Mouse (Mus musculus): ENCODE results near the gene Trp73. TPM values are rescaled to one million over a fixed set of nuclear protein-coding genes. Genes with fewer than 3 reads are reported as not detected.
A peak's percentile ranks its signal among the peaks of the same experiment; 100 is the strongest.

The Trp73 gene
- polyA plus RNA-seq, 1 experiment from 2014 or later, result 5.7 TPM

DNA sequence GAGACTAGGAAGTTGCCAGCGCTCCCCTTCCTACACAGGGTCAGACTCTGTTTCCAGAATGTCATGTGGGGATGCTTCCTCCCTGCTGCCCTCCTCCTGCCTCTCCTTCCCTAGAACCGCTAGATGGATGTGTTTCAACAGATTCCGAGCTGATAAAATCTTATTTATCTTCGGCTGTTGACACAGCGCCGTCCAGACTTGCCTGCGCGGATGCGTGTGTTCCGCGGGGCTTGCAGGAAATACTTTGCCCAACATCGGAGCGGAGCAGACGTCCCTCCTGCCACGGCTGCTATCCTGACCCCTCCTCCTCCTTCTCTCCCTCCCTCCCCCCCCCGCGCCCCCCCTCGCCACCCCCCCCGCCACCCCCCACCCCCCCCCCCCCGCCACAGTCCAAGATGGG lies 68.5 kb downstream of the Trp73 start:
- Histone ChIP-seq H3K4me2 (ENCODE audit: low read length) (peak overlapping the region; percentile 12), H3K27ac (ENCODE audit: low read length) (no peak overlapping the region), H3K4me1 (replicated peaks; ENCODE audit: control insufficient read depth, insufficient read depth, low read length) (peaks cover 5% of the 10 kb centered on the region), H3K36me3 (ENCODE audit: control insufficient read depth, insufficient read depth) (no peaks in the 10 kb centered on the region), H3K4me3 (replicated peaks; ENCODE audit: low read length) (no peak overlapping the region; the same call in 1 of the 2 replicates), H3K9me3 (ENCODE audit: control insufficient read depth, low read length) (no peaks in the 10 kb centered on the region), H3K27me3 (replicated peaks; ENCODE audit: control insufficient read depth, insufficient read depth, low read length) (peaks cover 20% of the 10 kb centered on the region), H3K9ac (replicated peaks; ENCODE audit: low read depth, low read length) (no peak overlapping the region)
- 1% methylated on average over 15 of the region's 20 CpGs for WGBS
- ATAC-seq, result no peak

DNA sequence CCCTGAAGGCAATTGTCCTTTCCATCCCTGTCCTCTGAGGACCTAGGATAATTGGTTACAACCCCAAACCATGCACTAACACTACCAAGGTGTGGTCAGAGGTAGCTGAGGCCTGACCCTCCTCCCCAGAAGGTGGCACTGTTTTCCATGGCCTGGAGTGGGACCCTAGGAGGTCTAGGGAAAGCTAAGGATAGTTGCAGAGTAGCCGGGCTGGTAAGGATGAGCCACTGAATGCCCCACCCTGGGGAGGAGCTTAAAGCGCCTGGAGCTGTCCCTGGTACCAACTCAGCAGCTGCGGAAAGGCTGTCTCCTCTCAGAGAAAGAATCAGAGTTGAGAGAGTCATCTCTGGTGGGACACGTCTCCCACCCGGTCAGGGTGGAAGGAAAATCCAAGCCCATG lies 69.1 kb downstream of the Trp73 start:
- Histone ChIP-seq H3K9me3 (ENCODE audit: control insufficient read depth, low read length) (no peaks in the 10 kb centered on the region), H3K27me3 (replicated peaks; ENCODE audit: control insufficient read depth, insufficient read depth, low read length) (peaks cover 20% of the 10 kb centered on the region), H3K4me3 (replicated peaks; ENCODE audit: low read length) (no peak overlapping the region), H3K9ac (replicated peaks; ENCODE audit: low read depth, low read length) (no peak overlapping the region), H3K4me2 (ENCODE audit: low read length) (no peak overlapping the region), H3K4me1 (replicated peaks; ENCODE audit: control insufficient read depth, insufficient read depth, low read length) (peaks cover 5% of the 10 kb centered on the region), H3K27ac (ENCODE audit: low read length) (no peak overlapping the region), H3K36me3 (ENCODE audit: control insufficient read depth, insufficient read depth) (no peaks in the 10 kb centered on the region)
- no peak for ATAC-seq
- WGBS, result under 1% methylated on average over 5 of the region's 5 CpGs

DNA sequence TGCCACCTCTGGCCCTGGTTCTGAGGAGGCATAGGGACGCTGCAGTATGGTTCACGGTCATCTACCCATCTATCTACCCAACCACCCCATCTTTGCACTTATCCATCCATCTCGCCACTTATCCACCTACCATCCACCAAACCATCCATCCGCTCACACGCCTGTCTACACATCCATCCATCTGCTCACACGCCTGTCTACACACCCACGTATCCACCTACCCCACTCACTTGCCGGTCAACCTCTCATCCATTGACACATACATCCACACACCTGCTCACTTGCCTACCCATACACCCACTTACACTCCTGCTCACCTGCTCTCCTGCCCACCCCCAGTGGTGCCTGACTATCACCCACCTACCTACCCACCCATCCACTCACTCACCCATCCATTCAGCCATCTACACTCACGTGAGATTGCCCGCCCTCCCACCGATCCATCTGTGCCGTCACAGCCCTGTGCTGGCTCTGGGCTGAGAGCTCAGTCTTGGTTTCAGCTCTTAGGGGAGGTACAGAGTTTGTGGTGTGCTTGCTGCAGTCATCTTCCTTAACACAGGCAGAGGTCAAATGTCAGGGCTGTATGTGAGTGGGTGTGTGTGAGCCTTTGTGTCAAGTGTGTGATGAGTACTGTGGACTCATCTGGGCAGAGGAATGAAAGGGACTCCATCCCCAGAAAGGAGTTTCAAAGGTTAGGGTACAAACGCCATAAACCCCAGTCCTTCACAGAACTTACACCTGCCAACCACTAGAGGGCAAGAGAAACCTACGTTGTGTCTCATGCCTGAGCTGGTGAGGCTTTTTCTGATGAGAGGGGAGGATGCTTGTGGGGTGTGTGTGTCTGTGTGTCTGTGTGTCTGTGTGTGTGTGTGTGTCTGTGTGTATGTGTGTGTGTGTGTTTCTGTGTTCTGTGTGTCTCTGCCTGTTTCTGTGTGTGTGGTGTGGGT lies 74.9 kb downstream of the Trp73 start:
- no peaks in the 10 kb centered on the region for H3K36me3 ChIP-seq (ENCODE audit: control insufficient read depth, insufficient read depth)
- peak; percentile 67 for ATAC-seq
- H3K9ac ChIP-seq (replicated peaks; ENCODE audit: low read depth, low read length), result no peak overlapping the region
- no peaks in the 10 kb centered on the region for H3K4me1 ChIP-seq (replicated peaks; ENCODE audit: control insufficient read depth, insufficient read depth, low read length)
- 64% methylated on average over 14 of the region's 14 CpGs for WGBS
- H3K4me2 ChIP-seq (ENCODE audit: low read length), result no peak overlapping the region
- peaks cover 5% of the 10 kb centered on the region for H3K27me3 ChIP-seq (replicated peaks; ENCODE audit: control insufficient read depth, insufficient read depth, low read length)
- H3K9me3 ChIP-seq (ENCODE audit: control insufficient read depth, low read length), result no peaks in the 10 kb centered on the region
- H3K27ac ChIP-seq (ENCODE audit: low read length), result no peak overlapping the region
- no peak overlapping the region for H3K4me3 ChIP-seq (replicated peaks; ENCODE audit: low read length)

DNA sequence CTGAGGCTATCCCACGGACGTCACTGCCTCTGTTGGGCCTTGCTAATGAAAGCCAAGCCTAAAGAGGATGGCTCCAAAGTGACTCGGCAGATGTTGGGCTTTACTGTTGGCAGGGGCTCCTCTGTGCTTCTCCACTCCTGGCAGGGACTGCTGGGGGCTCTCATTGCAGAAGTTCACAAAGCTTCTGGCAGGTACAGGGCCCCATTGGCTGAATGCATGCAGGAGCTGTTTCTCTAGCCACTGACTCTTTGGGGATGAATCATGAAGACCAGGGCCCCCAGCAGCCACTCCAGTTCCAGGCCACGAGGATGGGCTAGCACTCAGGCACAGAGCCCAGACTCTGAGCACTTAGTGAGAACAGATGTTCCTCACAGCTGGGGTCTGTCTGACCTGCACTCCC lies 82.3 kb downstream of the Trp73 start:
- WGBS, result 75% methylated on average over 4 of the region's 4 CpGs
- H3K36me3 ChIP-seq (ENCODE audit: control insufficient read depth, insufficient read depth), result no peaks in the 10 kb centered on the region
- ATAC-seq, result no peak
- H3K4me3 ChIP-seq (replicated peaks; ENCODE audit: low read length), result no peak overlapping the region
- H3K9me3 ChIP-seq (ENCODE audit: control insufficient read depth, low read length), result no peaks in the 10 kb centered on the region
- no peak overlapping the region for H3K4me2 ChIP-seq (ENCODE audit: low read length)
- H3K27ac ChIP-seq (ENCODE audit: low read length), result no peak overlapping the region
- H3K9ac ChIP-seq (replicated peaks; ENCODE audit: low read depth, low read length), result no peak overlapping the region
- H3K27me3 ChIP-seq (replicated peaks; ENCODE audit: control insufficient read depth, insufficient read depth, low read length), result no peaks in the 10 kb centered on the region
- no peaks in the 10 kb centered on the region for H3K4me1 ChIP-seq (replicated peaks; ENCODE audit: control insufficient read depth, insufficient read depth, low read length)

DNA sequence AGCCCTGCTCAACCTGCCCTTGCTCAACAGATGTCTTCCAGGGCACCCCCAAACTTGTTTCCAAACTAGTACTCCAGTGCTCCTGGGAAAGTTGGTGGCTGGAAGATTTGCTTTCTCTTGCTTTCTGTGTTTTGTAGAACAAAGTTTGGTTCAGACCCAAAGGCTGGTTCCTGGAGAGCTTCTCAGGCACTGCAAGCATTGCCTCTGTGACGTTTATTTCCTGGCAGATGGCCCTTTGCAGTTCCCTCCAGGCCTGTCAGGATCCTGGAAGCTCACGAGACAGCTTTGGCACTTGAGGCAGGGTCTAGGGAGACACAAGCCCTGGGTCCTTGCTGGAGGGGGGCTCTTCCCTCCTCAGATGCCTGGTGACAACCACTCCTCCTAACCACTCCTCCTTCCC lies 83.3 kb downstream of the Trp73 start:
- Histone ChIP-seq H3K27ac (ENCODE audit: low read length) (no peak overlapping the region), H3K9ac (replicated peaks; ENCODE audit: low read depth, low read length) (no peak overlapping the region)
- 46% methylated on average over 2 of the region's 2 CpGs for WGBS

DNA sequence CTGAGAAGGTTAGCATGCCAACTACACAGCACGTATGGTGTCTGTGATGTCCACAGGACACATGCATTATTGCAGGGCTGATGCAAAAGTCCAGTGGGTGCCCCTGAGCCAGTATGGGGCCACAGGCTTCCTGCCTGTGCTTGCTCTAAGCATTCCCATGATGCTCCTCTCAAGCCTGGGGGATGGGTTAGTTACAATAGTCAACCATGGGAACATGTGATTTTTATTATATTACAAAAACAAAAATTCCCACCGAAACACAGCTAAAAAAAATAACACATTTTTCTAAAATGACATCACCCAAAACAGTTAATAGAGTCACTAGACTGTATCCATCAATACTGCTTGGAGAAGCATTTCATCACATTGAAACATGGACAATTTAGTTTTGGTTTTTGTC lies 84.0 kb downstream of the Trp73 start:
- Histone ChIP-seq H3K9me3 (ENCODE audit: control insufficient read depth, low read length) (no peaks in the 10 kb centered on the region), H3K4me3 (replicated peaks; ENCODE audit: low read length) (no peak overlapping the region), H3K4me1 (replicated peaks; ENCODE audit: control insufficient read depth, insufficient read depth, low read length) (no peaks in the 10 kb centered on the region), H3K9ac (replicated peaks; ENCODE audit: low read depth, low read length) (no peak overlapping the region), H3K4me2 (ENCODE audit: low read length) (no peak overlapping the region), H3K36me3 (ENCODE audit: control insufficient read depth, insufficient read depth) (no peaks in the 10 kb centered on the region), H3K27me3 (replicated peaks; ENCODE audit: control insufficient read depth, insufficient read depth, low read length) (no peaks in the 10 kb centered on the region), H3K27ac (ENCODE audit: low read length) (no peak overlapping the region)
- no peak for ATAC-seq
- 95% methylated on average over 2 of the region's 2 CpGs for WGBS

More for the DNA sequence above, 83.3 kb downstream of the Trp73 start:
- ATAC-seq, result no peak
- no peak overlapping the region for H3K4me3 ChIP-seq (replicated peaks; ENCODE audit: low read length)
- no peak overlapping the region for H3K4me2 ChIP-seq (ENCODE audit: low read length)
- no peaks in the 10 kb centered on the region for H3K36me3 ChIP-seq (ENCODE audit: control insufficient read depth, insufficient read depth)
- no peaks in the 10 kb centered on the region for H3K27me3 ChIP-seq (replicated peaks; ENCODE audit: control insufficient read depth, insufficient read depth, low read length)
- no peaks in the 10 kb centered on the region for H3K9me3 ChIP-seq (ENCODE audit: control insufficient read depth, low read length)
- H3K4me1 ChIP-seq (replicated peaks; ENCODE audit: control insufficient read depth, insufficient read depth, low read length), result no peaks in the 10 kb centered on the region

DNA sequence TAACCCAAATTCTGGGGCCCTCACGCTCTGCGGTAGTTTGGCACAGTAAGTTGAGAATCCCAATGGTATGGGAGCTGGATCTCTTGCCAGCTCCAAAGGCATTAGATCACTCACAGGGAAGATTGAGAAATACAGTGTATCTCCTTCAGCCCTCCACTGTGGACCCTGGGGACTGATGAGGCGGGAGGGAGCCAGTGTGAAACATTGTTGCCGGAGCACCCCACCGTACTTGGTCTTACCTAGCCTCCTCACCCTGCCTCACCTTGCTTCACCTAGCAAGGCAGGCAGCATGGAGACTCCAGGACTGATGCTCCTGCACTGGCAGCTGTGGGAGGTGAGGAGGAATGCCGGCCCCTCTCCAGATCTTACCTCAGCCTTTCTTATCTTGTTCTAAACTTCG lies 84.5 kb downstream of the Trp73 start:
- no peak for ATAC-seq
- H3K27me3 ChIP-seq (replicated peaks; ENCODE audit: control insufficient read depth, insufficient read depth, low read length), result no peaks in the 10 kb centered on the region
- no peaks in the 10 kb centered on the region for H3K9me3 ChIP-seq (ENCODE audit: control insufficient read depth, low read length)
- no peak overlapping the region for H3K4me2 ChIP-seq (ENCODE audit: low read length)
- no peaks in the 10 kb centered on the region for H3K4me1 ChIP-seq (replicated peaks; ENCODE audit: control insufficient read depth, insufficient read depth, low read length)
- no peak overlapping the region for H3K4me3 ChIP-seq (replicated peaks; ENCODE audit: low read length)
- WGBS, result 87% methylated on average over 7 of the region's 7 CpGs
- no peak overlapping the region for H3K27ac ChIP-seq (ENCODE audit: low read length)
- H3K36me3 ChIP-seq (ENCODE audit: control insufficient read depth, insufficient read depth), result no peaks in the 10 kb centered on the region
- H3K9ac ChIP-seq (replicated peaks; ENCODE audit: low read depth, low read length), result no peak overlapping the region

DNA sequence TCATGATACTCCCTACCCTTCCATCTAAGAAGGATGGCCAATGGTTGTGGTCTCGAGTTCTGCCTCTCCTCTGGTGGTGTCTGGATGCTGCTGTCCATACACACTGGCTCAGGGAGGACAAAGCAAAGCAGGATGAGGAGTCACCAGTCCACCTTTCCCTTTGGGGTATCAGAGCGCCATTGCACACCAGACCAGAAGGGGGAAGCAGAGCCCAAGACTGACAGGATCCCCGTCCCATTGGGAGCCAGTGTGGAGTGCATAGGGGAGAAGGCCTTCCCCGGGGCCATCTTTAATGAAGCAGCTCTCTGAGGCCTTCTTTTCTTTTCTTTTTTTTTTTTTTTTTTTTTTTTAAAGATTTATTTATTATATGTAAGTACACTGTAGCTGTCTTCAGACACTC lies 86.9 kb downstream of the Trp73 start:
- WGBS, result 58% methylated on average over 4 of the region's 4 CpGs
- Histone ChIP-seq H3K9me3 (ENCODE audit: control insufficient read depth, low read length) (no peaks in the 10 kb centered on the region), H3K4me2 (ENCODE audit: low read length) (no peak overlapping the region), H3K9ac (replicated peaks; ENCODE audit: low read depth, low read length) (no peak overlapping the region), H3K4me1 (replicated peaks; ENCODE audit: control insufficient read depth, insufficient read depth, low read length) (no peaks in the 10 kb centered on the region), H3K4me3 (replicated peaks; ENCODE audit: low read length) (no peak overlapping the region), H3K27ac (ENCODE audit: low read length) (no peak overlapping the region), H3K27me3 (replicated peaks; ENCODE audit: control insufficient read depth, insufficient read depth, low read length) (no peaks in the 10 kb centered on the region), H3K36me3 (ENCODE audit: control insufficient read depth, insufficient read depth) (no peaks in the 10 kb centered on the region)
- ATAC-seq, result no peak

DNA sequence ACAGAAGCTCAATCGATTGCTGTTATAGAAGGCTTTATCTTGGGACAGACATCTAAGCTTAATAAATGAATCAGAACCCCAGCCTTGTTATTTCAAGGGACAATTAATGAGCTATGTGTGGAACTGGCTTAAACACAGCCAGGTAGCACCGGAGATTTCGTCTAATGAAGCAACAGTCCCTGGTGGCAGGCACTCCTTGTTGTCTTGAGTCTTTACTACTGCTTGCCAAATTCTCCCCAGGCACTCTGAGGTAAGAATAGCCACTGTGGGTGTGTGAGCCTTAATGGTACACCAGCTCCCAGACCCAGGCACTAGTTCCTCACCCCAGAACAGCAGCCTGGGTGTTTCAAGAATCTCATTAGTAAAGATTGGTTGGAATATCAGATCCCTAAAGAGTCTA lies 88.6 kb downstream of the Trp73 start:
- no peak for ATAC-seq
- no peaks in the 10 kb centered on the region for H3K27me3 ChIP-seq (replicated peaks; ENCODE audit: control insufficient read depth, insufficient read depth, low read length)
- no peak overlapping the region for H3K4me3 ChIP-seq (replicated peaks; ENCODE audit: low read length)
- no peaks in the 10 kb centered on the region for H3K4me1 ChIP-seq (replicated peaks; ENCODE audit: control insufficient read depth, insufficient read depth, low read length)
- H3K9ac ChIP-seq (replicated peaks; ENCODE audit: low read depth, low read length), result no peak overlapping the region
- H3K9me3 ChIP-seq (ENCODE audit: control insufficient read depth, low read length), result no peaks in the 10 kb centered on the region
- 68% methylated on average over 3 of the region's 3 CpGs for WGBS
- H3K36me3 ChIP-seq (ENCODE audit: control insufficient read depth, insufficient read depth), result no peaks in the 10 kb centered on the region
- no peak overlapping the region for H3K4me2 ChIP-seq (ENCODE audit: low read length)
- H3K27ac ChIP-seq (ENCODE audit: low read length), result no peak overlapping the region

Measured in forebrain, embryonic 16.5 days (tissue).